Mouse (Mus musculus): ENCODE measurements around the gene Spr.
"Not testable (repeated sequence)": the region's sequence is repeated elsewhere in the genome, so short reads cannot be mapped to it uniquely, and the experiment has no call there.

Spr gene

GRCm38 (mm10) chr6:85137217-85138035, at the start of gene Spr:
TSS of gene Spr (minus strand) at chr6:85137766.
- DNase-seq (ENCODE audit: low read depth, low spot score) = peak; percentile 86

GRCm38 (mm10) chr6:85186744-85187059, 49.1 kb upstream of the Spr start:
- no peak for DNase-seq (ENCODE audit: low read depth, low spot score)

- DNase-seq (ENCODE audit: low read depth, low spot score) = no peak
These were observed 48.6 kb upstream of the Spr start for GRCm38 (mm10) chr6:85186033-85186743.

GRCm38 (mm10) chr6:85183951-85184350, 46.4 kb upstream of the Spr start:
- DNase-seq (ENCODE audit: low read depth, low spot score) = no peak

- no peak for DNase-seq (ENCODE audit: low read depth, low spot score)
These were observed 42.5 kb upstream of the Spr start for GRCm38 (mm10) chr6:85180036-85180435.

- DNase-seq (ENCODE audit: low read depth, low spot score) = no peak
These were observed 42.0 kb upstream of the Spr start for GRCm38 (mm10) chr6:85179569-85179968.

GRCm38 (mm10) chr6:85165440-85165921, 27.9 kb upstream of the Spr start:
- DNase-seq (ENCODE audit: low read depth, low spot score) = no peak

GRCm38 (mm10) chr6:85160201-85160923, 22.8 kb upstream of the Spr start:
- DNase-seq (ENCODE audit: low read depth, low spot score) = peak; percentile 83

GRCm38 (mm10) chr6:85159092-85159760, 21.7 kb upstream of the Spr start:
- DNase-seq (ENCODE audit: low read depth, low spot score) = peak; percentile 43

- DNase-seq (ENCODE audit: low read depth, low spot score) = not testable (repeated sequence)
These were observed 20.7 kb upstream of the Spr start for GRCm38 (mm10) chr6:85158040-85158804.

- not testable (repeated sequence) for DNase-seq (ENCODE audit: low read depth, low spot score)
These were observed 19.0 kb upstream of the Spr start for GRCm38 (mm10) chr6:85156551-85156950.

- DNase-seq (ENCODE audit: low read depth, low spot score) = peak; percentile 58
These were observed 17.4 kb upstream of the Spr start for GRCm38 (mm10) chr6:85154861-85155528.

- DNase-seq (ENCODE audit: low read depth, low spot score) = peak; percentile 88
These were observed 16.5 kb upstream of the Spr start for GRCm38 (mm10) chr6:85153970-85154540.

- no peak for DNase-seq (ENCODE audit: low read depth, low spot score)
These were observed 12.8 kb upstream of the Spr start for GRCm38 (mm10) chr6:85150386-85150785.

GRCm38 (mm10) chr6:85147636-85148035, 10.1 kb upstream of the Spr start:
- no peak for DNase-seq (ENCODE audit: low read depth, low spot score)

GRCm38 (mm10) chr6:85144466-85144865, 6.9 kb upstream of the Spr start:
- DNase-seq (ENCODE audit: low read depth, low spot score) = no peak

GRCm38 (mm10) chr6:85141013-85141412, 3.4 kb upstream of the Spr start:
- peak; percentile 46 for DNase-seq (ENCODE audit: low read depth, low spot score)

GRCm38 (mm10) chr6:85139534-85139933, 2.0 kb upstream of the Spr start:
- no peak for DNase-seq (ENCODE audit: low read depth, low spot score)

- DNase-seq (ENCODE audit: low read depth, low spot score) = not testable (repeated sequence)
These were observed 782 bp downstream of the Spr start for GRCm38 (mm10) chr6:85136784-85137183.

GRCm38 (mm10) chr6:85132794-85133193, 4.8 kb downstream of the Spr start:
- DNase-seq (ENCODE audit: low read depth, low spot score) = peak; percentile 14
